Comparison of ENCODE assay signal across 38 mouse cellular contexts in genomic region chr11:32835022-32835421, GRCm38 (mm10). TPM values are rescaled to one million over a fixed set of nuclear protein-coding genes. Genes with fewer than 3 reads are reported as not detected.
DNase-seq lines count a peak whose midpoint lies in the region; ATAC-seq and TF ChIP-seq lines count a peak whose summit lies in the region.
"Had no signal": no experiment of that assay in that cellular context is flagged by ENCODE, and none has a peak within 500 bp of the region (broad histone marks: within the 10 kb centered on the region; RNA-seq: fewer than 3 reads in every experiment).

No protein-coding gene starts in this region.

- no peaks in the 10 kb centered on the region for H3K27me3 ChIP-seq in kidney, embryonic 14.5 days (ENCODE audit: control insufficient read depth, insufficient read depth, low read length)
- H3K27me3 ChIP-seq in E14TG2a.4 (ENCODE audit: insufficient read depth, low read length) = peaks cover 62% of the 10 kb centered on the region
- 0 out of 2 replicates have a peak, but pooled peaks cover 4% of the 10 kb centered on the region for H3K27me3 ChIP-seq in limb, embryonic 10.5 days (ENCODE audit: low read depth, poor library complexity, severe bottlenecking)
- no peaks in the 10 kb centered on the region for H3K27me3 ChIP-seq in forebrain, embryonic 13.5 days
- H3K27me3 ChIP-seq: forebrain, embryonic 15.5 days; hindbrain, embryonic 15.5 days; midbrain, embryonic 13.5 days; neural tube, embryonic 13.5 days had no signal

- no peak for DNase-seq in kidney, postnatal 14 days
- peak; percentile 82 for DNase-seq in ES-E14 (ENCODE audit: low read depth, low spot score)
- peak; percentile 37 for DNase-seq in limb, embryonic 10.5 days (ENCODE audit: low spot score)
- DNase-seq: adrenal gland, postnatal 10 days; cerebellum, adult 11 months; cerebellum, adult 9-10 months; cerebellum, postnatal 36 days; gastrocnemius, postnatal 14 days; heart, postnatal 14 days; kidney, adult 11 months; kidney, postnatal 36 days; layer of hippocampus, postnatal 36 days; liver, postnatal 0 days; lung, postnatal 4 days; right cerebral cortex, postnatal 4 days; thymus, adult 18-20 months; thymus, postnatal 36 days had no signal

- no peaks in the 10 kb centered on the region for H3K36me3 ChIP-seq in kidney, embryonic 14.5 days (ENCODE audit: control insufficient read depth, insufficient read depth, low read length)
- H3K36me3 ChIP-seq in E14TG2a.4 (ENCODE audit: insufficient read depth, low read length) = no peaks in the 10 kb centered on the region
- no peaks in the 10 kb centered on the region for H3K36me3 ChIP-seq in ES-E14 (ENCODE audit: control insufficient read depth, insufficient read depth, low read length, poor library complexity, severe bottlenecking)
- H3K36me3 ChIP-seq in limb, embryonic 10.5 days = no peaks in the 10 kb centered on the region
- H3K36me3 ChIP-seq in forebrain, embryonic 13.5 days (ENCODE audit: poor library complexity, severe bottlenecking) = no peaks in the 10 kb centered on the region
- H3K36me3 ChIP-seq: forebrain, embryonic 15.5 days; hindbrain, embryonic 10.5 days; hindbrain, embryonic 15.5 days; limb, embryonic 12.5 days; liver, embryonic 12.5 days; midbrain, embryonic 13.5 days; neural tube, embryonic 13.5 days had no signal

- H3K4me1 ChIP-seq in kidney, embryonic 14.5 days (ENCODE audit: control insufficient read depth, insufficient read depth, low read length) = peaks cover 8% of the 10 kb centered on the region
- H3K4me1 ChIP-seq in E14TG2a.4 (replicated peaks; ENCODE audit: low read depth, low read length) (peaks cover 61% of the 10 kb centered on the region), ES-E14 (ENCODE audit: control insufficient read depth in 2 of 2, insufficient read depth in 2 of 2, low read length in 2 of 2, poor library complexity in 1 of 2) (peaks cover 6 to 33% of the 10 kb centered on the region in 2 experiments; a peak in 3 of 4 replicates)
- peaks cover 16% of the 10 kb centered on the region for H3K4me1 ChIP-seq in limb, embryonic 10.5 days
- no peaks in the 10 kb centered on the region for H3K4me1 ChIP-seq in forebrain, embryonic 13.5 days
- H3K4me1 ChIP-seq: forebrain, embryonic 15.5 days; liver, embryonic 12.5 days; midbrain, embryonic 13.5 days had no signal

- no peak overlapping the region for H3K9ac ChIP-seq in kidney, embryonic 14.5 days (ENCODE audit: low read depth, low read length)
- no peak overlapping the region for H3K9ac ChIP-seq in ES-E14 (ENCODE audit: insufficient read depth, low read depth, low read length, poor library complexity, severe bottlenecking)
- H3K9ac ChIP-seq in forebrain, embryonic 13.5 days = no peak overlapping the region
- H3K9ac ChIP-seq: forebrain, embryonic 15.5 days; hindbrain, embryonic 15.5 days; limb, embryonic 12.5 days; liver, embryonic 12.5 days; liver, postnatal 0 days; midbrain, embryonic 13.5 days; neural tube, embryonic 13.5 days had no signal

- no peak for TF ChIP-seq CTCF in E14TG2a.4 (conservative IDR thresholded peaks at IDR 0.05; ENCODE audit: low read length)

- peak; percentile 79 for ATAC-seq in kidney, embryonic 14.5 days (ENCODE audit: low FRiP score, low TSS enrichment)
- ATAC-seq in forebrain, embryonic 13.5 days = no peak
- ATAC-seq in megakaryocyte progenitor cell, adult 5-6 weeks (replicated peaks; ENCODE audit: poor library complexity) = no peak
- ATAC-seq: CD4-positive, CD25-positive, alpha-beta regulatory T cell, adult 4 months; forebrain, embryonic 15.5 days; inflammation-experienced regulatory T-cells, adult 6 months; liver, embryonic 12.5 days; liver, postnatal 0 days; midbrain, embryonic 13.5 days had no signal

- 7% methylated on average over 8 of the region's 8 CpGs for WGBS in kidney, embryonic 14.5 days
- 21% methylated on average over 8 of the region's 8 CpGs for WGBS in limb, embryonic 10.5 days
- 16% methylated on average over 8 of the region's 8 CpGs for WGBS in forebrain, embryonic 13.5 days

- no peak overlapping the region for H3K4me2 ChIP-seq in kidney, embryonic 14.5 days (replicated peaks; ENCODE audit: low read depth, low read length)
- H3K4me2 ChIP-seq in forebrain, embryonic 13.5 days = no peak overlapping the region
- H3K4me2 ChIP-seq: forebrain, embryonic 15.5 days; hindbrain, embryonic 15.5 days; limb, embryonic 12.5 days; liver, embryonic 12.5 days; midbrain, embryonic 13.5 days; neural tube, embryonic 13.5 days had no signal

- in situ Hi-C loops in ES-E14 (cut with MboI; ENCODE audit: low sequenced_read_pairs in 2 of 2, unreplicated experiment in 2 of 2) = no loop called here

- H3K4me3 ChIP-seq in kidney, embryonic 14.5 days (ENCODE audit: low read length) = no peak overlapping the region
- 0 out of 2 replicates have a peak overlapping the region, but pooled peaks have one; percentile 21 for H3K4me3 ChIP-seq in E14TG2a.4 (replicated peaks; ENCODE audit: low read length)
- H3K4me3 ChIP-seq in ES-E14 (ENCODE audit: insufficient read depth in 1 of 2, low read depth in 1 of 2, low read length in 2 of 2, poor library complexity in 1 of 2, severe bottlenecking in 1 of 2) = no peak overlapping the region
- H3K4me3 ChIP-seq in limb, embryonic 10.5 days = no peak overlapping the region
- no peak overlapping the region for H3K4me3 ChIP-seq in forebrain, embryonic 13.5 days
- H3K4me3 ChIP-seq: forebrain, embryonic 15.5 days; hindbrain, embryonic 10.5 days; hindbrain, embryonic 15.5 days; limb, embryonic 12.5 days; liver, embryonic 12.5 days; midbrain, embryonic 13.5 days; neural tube, embryonic 13.5 days had no signal

- peaks cover 2% of the 10 kb centered on the region; the same call in 1 of the 2 replicates for H3K9me3 ChIP-seq in kidney, embryonic 14.5 days (ENCODE audit: control insufficient read depth, low read length)
- H3K9me3 ChIP-seq in E14TG2a.4 (ENCODE audit: low read length) (peaks cover 22% of the 10 kb centered on the region), ES-E14 (ENCODE audit: control insufficient read depth, insufficient read depth, low read depth, low read length) (no peaks in the 10 kb centered on the region)
- H3K9me3 ChIP-seq in limb, embryonic 10.5 days (replicated peaks) = no peaks in the 10 kb centered on the region
- H3K9me3 ChIP-seq in forebrain, embryonic 13.5 days (replicated peaks) = no peaks in the 10 kb centered on the region
- H3K9me3 ChIP-seq: forebrain, embryonic 15.5 days; hindbrain, embryonic 10.5 days; hindbrain, embryonic 15.5 days; liver, embryonic 12.5 days; midbrain, embryonic 13.5 days; neural tube, embryonic 13.5 days had no signal

- H3K27ac ChIP-seq in kidney, embryonic 14.5 days (ENCODE audit: low read depth, low read length) = no peak overlapping the region
- no peak overlapping the region for H3K27ac ChIP-seq in ES-E14 (ENCODE audit: insufficient read depth, low read depth, low read length, poor library complexity, severe bottlenecking)
- H3K27ac ChIP-seq in limb, embryonic 10.5 days = no peak overlapping the region
- H3K27ac ChIP-seq in forebrain, embryonic 13.5 days = no peak overlapping the region
- H3K27ac ChIP-seq: forebrain, embryonic 15.5 days; hindbrain, embryonic 10.5 days; hindbrain, embryonic 15.5 days; limb, embryonic 12.5 days; liver, embryonic 12.5 days; midbrain, embryonic 13.5 days; neural tube, embryonic 13.5 days; stomach, postnatal 0 days had no signal

TF ChIP-seq in ES-E14, 5 proteins besides CTCF, POLR2A, EP300 and RAD21:
- TF ChIP-seq CHD2 (IDR thresholded peaks at IDR 0.05; ENCODE audit: low read depth, low read length) = no peak
- no peak for TF ChIP-seq ZNF384 (IDR thresholded peaks at IDR 0.05; ENCODE audit: low read depth, low read length)
- no peak for TF ChIP-seq ZC3H11A (IDR thresholded peaks at IDR 0.05; ENCODE audit: borderline replicate concordance, low read depth, low read length)
- peak; percentile 66; the same call in 1 of the 2 replicates for TF ChIP-seq MAFK (IDR thresholded peaks at IDR 0.05; ENCODE audit: insufficient read depth, low read depth, low read length)

RNA-seq across cellular contexts. Expression of gene Smim23, which starts 10.6 kb away (rescaled TPM):
- polyA plus RNA-seq in kidney, embryonic 14.5 days (2014; fragmentation: Nextera tagmentation; extraction: Ambion mirVana) = not detected in 2 replicates
- not detected in 2 replicates for total RNA-seq in ES-E14 (2012; rRNA removed)
- polyA plus RNA-seq in limb, embryonic 10.5 days (2016; fragmentation: Nextera tagmentation; extraction: Ambion mirVana) = not detected in 2 replicates
- not detected in 2 replicates for polyA plus RNA-seq in forebrain, embryonic 13.5 days (2015; fragmentation: Nextera tagmentation; extraction: Ambion mirVana)
- total RNA-seq in megakaryocyte progenitor cell, adult 5-6 weeks (2015) = not detected in 2 replicates
- total RNA-seq in megakaryocyte progenitor cell, adult 5-6 weeks (2017) = not detected in 2 replicates
- total RNA-seq: adrenal gland, postnatal 10 days; gastrocnemius, postnatal 14 days; granulocyte monocyte progenitor cell, adult 5-6 weeks; heart, postnatal 14 days; layer of hippocampus, adult 8-10 months; layer of hippocampus, postnatal 36 days; megakaryocyte-erythroid progenitor cell, adult 5-6 weeks had no signal
- polyA plus RNA-seq: CD4-positive, CD25-positive, alpha-beta regulatory T cell, adult 4 months; embryonic facial prominence, embryonic 11.5 days; forebrain, embryonic 15.5 days; heart, embryonic 14.5 days; hindbrain, embryonic 10.5 days; hindbrain, embryonic 15.5 days; inflammation-experienced regulatory T-cells, adult 6 months; limb, embryonic 12.5 days; liver, embryonic 12.5 days; liver, postnatal 0 days; lung, embryonic 16.5 days; midbrain, embryonic 13.5 days; neural tube, embryonic 13.5 days; spleen, adult 2 months; stomach, postnatal 0 days had no signal
